Mouse (Mus musculus): Measurements from ENCODE around the gene Cep164.
"Not testable (repeated sequence)": the region's sequence is repeated elsewhere in the genome, so short reads cannot be mapped to it uniquely, and the experiment has no call there.

Cep164 gene

GRCm38 (mm10) chr9:45783249-45784069 is 45.0 kb downstream of the Cep164 start:
- DNase-seq = no peak

- DNase-seq = no peak
These were observed 49.3 kb downstream of the Cep164 start for GRCm38 (mm10) chr9:45779201-45779600.

- DNase-seq = not testable (repeated sequence)
These were observed 52.3 kb downstream of the Cep164 start for GRCm38 (mm10) chr9:45776176-45776575.

GRCm38 (mm10) chr9:45774088-45774487 is 54.4 kb downstream of the Cep164 start:
- DNase-seq = no peak

- DNase-seq = no peak
These were observed 58.9 kb downstream of the Cep164 start for GRCm38 (mm10) chr9:45769596-45769995.

- no peak for DNase-seq
These were observed 60.1 kb downstream of the Cep164 start for GRCm38 (mm10) chr9:45768421-45768820.

- DNase-seq = no peak
These were observed 61.3 kb downstream of the Cep164 start for GRCm38 (mm10) chr9:45767155-45767554.

GRCm38 (mm10) chr9:45766195-45766594 is 62.3 kb downstream of the Cep164 start:
- DNase-seq = no peak

- no peak for DNase-seq
These were observed 73.9 kb downstream of the Cep164 start for GRCm38 (mm10) chr9:45754452-45755091.

GRCm38 (mm10) chr9:45749917-45750316 is 78.6 kb downstream of the Cep164 start:
- DNase-seq = no peak

- DNase-seq = no peak
These were observed 83.0 kb downstream of the Cep164 start for GRCm38 (mm10) chr9:45745451-45745850.

GRCm38 (mm10) chr9:45740584-45740980 is 87.9 kb downstream of the Cep164 start:
- DNase-seq = no peak

- DNase-seq = no peak
These were observed 88.5 kb downstream of the Cep164 start for GRCm38 (mm10) chr9:45739702-45740583.

GRCm38 (mm10) chr9:45739001-45739701 is 89.3 kb downstream of the Cep164 start:
- no peak for DNase-seq

- DNase-seq = no peak
These were observed 95.2 kb downstream of the Cep164 start for GRCm38 (mm10) chr9:45733246-45733645.

- no peak for DNase-seq
These were observed 96.6 kb downstream of the Cep164 start for GRCm38 (mm10) chr9:45731851-45732250.

- DNase-seq = no peak
These were observed 108.5 kb downstream of the Cep164 start for GRCm38 (mm10) chr9:45719997-45720396.
